Mouse (Mus musculus): ENCODE results near the gene Dguok. TPM values are rescaled to one million over a fixed set of nuclear protein-coding genes. Genes with fewer than 3 reads are reported as not detected.

Dguok gene
- polyA plus RNA-seq, 1 experiment: 53.9 TPM

DNA sequence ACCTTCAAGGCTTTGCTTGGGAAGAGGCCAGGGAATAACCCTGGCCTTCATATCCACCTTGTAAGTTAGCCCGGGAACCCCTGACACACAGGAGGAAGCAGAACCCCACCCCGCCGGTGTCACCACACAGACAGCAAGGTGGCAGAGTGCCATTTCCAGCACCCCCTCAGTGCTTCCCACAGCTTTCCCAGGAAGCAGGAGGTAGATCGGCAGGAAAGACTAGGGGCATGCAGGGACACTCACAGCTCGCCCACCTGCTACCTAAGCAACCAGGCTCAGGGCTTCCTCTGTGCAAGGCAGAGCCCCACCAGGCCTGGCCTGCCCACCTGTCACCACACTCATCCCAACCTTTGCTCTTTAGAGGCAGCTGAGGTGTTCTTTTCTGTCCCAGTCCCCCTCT is 67.0 kb downstream of the Dguok start:
- H3K4me1 ChIP-seq (ENCODE audit: control insufficient read depth, insufficient read depth, low read length): peaks cover 12% of the 10 kb centered on the region; the same call in 1 of the 2 replicates
- H3K27ac ChIP-seq (ENCODE audit: insufficient read depth, low read length): peak overlapping the region; percentile 49

DNA sequence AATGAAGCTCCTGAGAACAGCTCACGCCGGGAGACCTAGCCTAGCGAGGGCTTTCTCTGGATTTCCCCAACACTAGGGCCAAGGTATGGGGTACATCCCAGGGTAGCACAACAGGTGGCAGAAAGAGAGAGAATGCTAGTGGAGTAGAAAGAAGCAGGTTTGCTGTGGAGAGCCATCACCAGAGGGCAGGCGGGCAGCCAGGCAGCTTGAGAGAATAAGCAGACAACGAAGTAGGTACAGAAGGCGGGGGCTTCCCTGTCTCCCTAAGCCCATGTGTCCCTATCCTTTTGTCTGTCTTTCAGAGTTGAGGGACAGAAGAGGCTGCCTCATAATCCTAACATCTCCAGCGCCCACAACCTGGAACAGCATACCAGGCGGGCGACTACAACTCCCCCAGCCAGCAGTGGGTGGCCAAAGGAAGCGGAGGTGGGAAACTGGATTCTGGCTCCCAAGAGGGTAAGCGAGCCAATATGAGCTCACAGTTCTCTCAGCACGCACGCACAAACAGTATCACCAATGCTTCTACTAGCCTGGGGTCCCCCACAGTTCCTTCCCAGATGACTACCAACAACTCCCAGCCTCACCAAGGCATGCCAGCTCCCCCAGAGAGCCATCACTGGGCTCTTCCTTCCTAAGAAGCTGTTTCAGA is 67.5 kb downstream of the Dguok start:
- Histone ChIP-seq H3K4me3 (ENCODE audit: insufficient read depth, low read length) (peak overlapping the region; percentile 86), H3K27ac (ENCODE audit: insufficient read depth, low read length) (peak overlapping the region; percentile 49), H3K4me1 (ENCODE audit: control insufficient read depth, insufficient read depth, low read length) (peaks cover 12% of the 10 kb centered on the region; the same call in 1 of the 2 replicates)
- TF ChIP-seq CTCF (IDR thresholded peaks at IDR 0.05; ENCODE audit: extremely low read depth, insufficient read depth, low read length) (no peak), POLR2A (IDR thresholded peaks at IDR 0.05; ENCODE audit: extremely low read depth, insufficient read depth, low read length) (no peak)

More for the DNA sequence above, 67.0 kb downstream of the Dguok start:
- TF ChIP-seq CTCF (IDR thresholded peaks at IDR 0.05; ENCODE audit: extremely low read depth, insufficient read depth, low read length): no peak
- TF ChIP-seq POLR2A (IDR thresholded peaks at IDR 0.05; ENCODE audit: extremely low read depth, insufficient read depth, low read length): peak; percentile 27; the same call in 1 of the 2 replicates
- peak overlapping the region; percentile 86 for H3K4me3 ChIP-seq (ENCODE audit: insufficient read depth, low read length)

DNA sequence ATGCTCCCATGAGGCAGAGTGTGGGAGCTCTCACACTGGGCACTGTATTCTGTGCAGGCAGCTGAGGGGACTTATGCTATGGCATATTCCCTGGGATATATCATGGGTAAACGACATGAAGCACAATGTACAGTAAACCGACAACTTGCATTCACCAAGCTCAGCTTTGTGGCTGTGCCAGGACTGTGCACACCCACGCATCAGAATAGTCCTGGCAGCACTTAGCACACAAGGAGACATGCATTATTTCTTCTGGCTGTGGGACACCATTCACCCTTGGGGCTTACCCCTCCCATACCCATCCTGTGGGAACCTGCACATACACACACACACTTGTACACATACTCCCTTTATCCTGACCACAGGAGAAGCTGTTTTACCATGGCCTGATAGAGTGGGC is 68.2 kb downstream of the Dguok start:
- TF ChIP-seq POLR2A (IDR thresholded peaks at IDR 0.05; ENCODE audit: extremely low read depth, insufficient read depth, low read length) (no peak), CTCF (IDR thresholded peaks at IDR 0.05; ENCODE audit: extremely low read depth, insufficient read depth, low read length) (no peak)
- peak overlapping the region; percentile 86 for H3K4me3 ChIP-seq (ENCODE audit: insufficient read depth, low read length)
- peaks cover 11% of the 10 kb centered on the region for H3K4me1 ChIP-seq (ENCODE audit: control insufficient read depth, insufficient read depth, low read length)
- no peak overlapping the region for H3K27ac ChIP-seq (ENCODE audit: insufficient read depth, low read length)

DNA sequence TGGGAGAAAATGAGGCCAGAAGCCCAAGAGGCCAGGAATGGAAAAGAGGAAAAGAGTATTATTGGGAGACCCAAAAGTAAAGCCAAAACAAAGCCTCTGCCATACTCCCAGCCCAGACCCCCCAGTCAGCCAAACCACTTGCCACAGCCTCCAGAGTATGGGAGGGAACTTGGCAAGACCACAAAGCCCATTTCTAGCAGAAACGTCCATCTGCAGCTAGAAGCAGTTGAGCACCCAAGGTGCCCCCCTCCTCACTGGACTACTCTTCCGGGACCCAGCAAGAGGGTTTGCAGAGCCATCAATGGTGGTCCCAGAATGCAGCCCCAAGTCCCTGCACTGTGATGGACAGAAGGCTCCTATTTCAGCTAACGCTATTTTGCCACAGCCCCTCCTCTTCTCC is 69.0 kb downstream of the Dguok start:
- 0 out of 2 replicates have a peak overlapping the region, but pooled peaks have one; percentile 86 for H3K4me3 ChIP-seq (ENCODE audit: insufficient read depth, low read length)
- H3K27ac ChIP-seq (ENCODE audit: insufficient read depth, low read length): no peak overlapping the region
- TF ChIP-seq CTCF (IDR thresholded peaks at IDR 0.05; ENCODE audit: extremely low read depth, insufficient read depth, low read length) (no peak), POLR2A (IDR thresholded peaks at IDR 0.05; ENCODE audit: extremely low read depth, insufficient read depth, low read length) (no peak)
- peaks cover 11% of the 10 kb centered on the region for H3K4me1 ChIP-seq (ENCODE audit: control insufficient read depth, insufficient read depth, low read length)

DNA sequence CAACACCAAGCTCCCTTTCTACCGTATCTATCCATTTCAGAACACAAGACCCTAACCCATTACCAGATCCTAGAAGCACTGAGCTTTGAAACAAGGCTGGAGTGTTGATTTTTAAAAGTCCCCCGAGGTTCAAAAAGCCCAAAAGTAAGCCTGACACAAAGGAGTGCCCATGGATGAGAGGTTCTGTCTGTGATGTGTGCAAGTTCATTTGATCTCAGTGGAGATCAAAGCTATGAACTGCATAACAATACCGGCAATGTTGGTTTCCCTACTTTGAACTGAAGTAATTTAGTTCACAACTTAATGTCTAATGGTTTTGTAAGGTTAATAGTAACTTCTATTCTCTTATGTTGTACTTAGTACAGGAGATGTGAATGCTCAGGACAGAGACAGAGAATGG is 69.5 kb downstream of the Dguok start:
- peaks cover 15% of the 10 kb centered on the region for H3K4me1 ChIP-seq (ENCODE audit: control insufficient read depth, insufficient read depth, low read length)
- H3K27ac ChIP-seq (ENCODE audit: insufficient read depth, low read length): no peak overlapping the region
- H3K4me3 ChIP-seq (ENCODE audit: insufficient read depth, low read length): no peak overlapping the region
- TF ChIP-seq CTCF (IDR thresholded peaks at IDR 0.05; ENCODE audit: extremely low read depth, insufficient read depth, low read length): no peak
- no peak for TF ChIP-seq POLR2A (IDR thresholded peaks at IDR 0.05; ENCODE audit: extremely low read depth, insufficient read depth, low read length)

DNA sequence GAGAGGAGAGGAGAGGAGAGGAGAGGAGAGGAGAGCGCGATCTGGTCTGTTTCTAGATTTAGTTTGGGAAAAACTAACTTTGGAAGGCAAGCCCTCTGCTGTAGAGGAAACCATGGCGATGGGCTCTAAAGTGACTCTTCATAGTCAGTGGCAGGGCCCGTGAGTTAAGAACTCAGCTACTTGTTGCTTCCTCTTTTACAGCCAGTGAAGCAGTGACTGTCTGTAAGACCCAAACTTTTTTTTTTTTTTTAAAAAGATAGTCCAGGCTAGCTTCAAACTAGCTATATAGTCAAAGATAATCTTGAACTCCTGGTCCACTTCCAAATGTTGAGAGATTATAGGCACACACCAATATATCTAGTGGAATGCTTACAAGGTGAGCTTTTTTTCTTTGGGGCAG is 70.2 kb downstream of the Dguok start:
- Histone ChIP-seq H3K4me3 (ENCODE audit: insufficient read depth, low read length) (no peak overlapping the region), H3K4me1 (ENCODE audit: control insufficient read depth, insufficient read depth, low read length) (peaks cover 20% of the 10 kb centered on the region), H3K27ac (ENCODE audit: insufficient read depth, low read length) (no peak overlapping the region)
- TF ChIP-seq POLR2A (IDR thresholded peaks at IDR 0.05; ENCODE audit: extremely low read depth, insufficient read depth, low read length) (no peak), CTCF (IDR thresholded peaks at IDR 0.05; ENCODE audit: extremely low read depth, insufficient read depth, low read length) (no peak)

DNA sequence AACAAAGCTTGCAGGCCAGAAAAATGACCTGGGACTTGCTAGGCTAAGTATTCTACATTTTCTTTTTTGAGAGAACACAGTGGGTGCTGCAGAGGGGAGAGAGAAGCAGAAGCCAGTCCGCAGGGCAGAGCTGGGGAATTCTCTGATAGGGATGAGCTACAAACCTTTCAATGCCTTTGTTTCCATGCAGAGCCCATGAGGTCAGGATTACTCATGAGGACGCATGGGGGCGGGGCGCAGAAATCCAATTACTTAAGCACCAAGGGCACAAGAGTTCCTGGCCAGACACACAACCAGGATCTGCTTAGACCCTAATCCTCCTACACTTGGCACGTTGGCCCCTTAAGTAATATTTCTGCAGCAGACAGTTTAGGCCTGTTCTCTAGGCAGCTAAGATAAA is 71.6 kb downstream of the Dguok start:
- peaks cover 20% of the 10 kb centered on the region for H3K4me1 ChIP-seq (ENCODE audit: control insufficient read depth, insufficient read depth, low read length)
- TF ChIP-seq CTCF (IDR thresholded peaks at IDR 0.05; ENCODE audit: extremely low read depth, insufficient read depth, low read length): no peak
- TF ChIP-seq POLR2A (IDR thresholded peaks at IDR 0.05; ENCODE audit: extremely low read depth, insufficient read depth, low read length): no peak
- H3K27ac ChIP-seq (ENCODE audit: insufficient read depth, low read length): no peak overlapping the region
- H3K4me3 ChIP-seq (ENCODE audit: insufficient read depth, low read length): no peak overlapping the region

DNA sequence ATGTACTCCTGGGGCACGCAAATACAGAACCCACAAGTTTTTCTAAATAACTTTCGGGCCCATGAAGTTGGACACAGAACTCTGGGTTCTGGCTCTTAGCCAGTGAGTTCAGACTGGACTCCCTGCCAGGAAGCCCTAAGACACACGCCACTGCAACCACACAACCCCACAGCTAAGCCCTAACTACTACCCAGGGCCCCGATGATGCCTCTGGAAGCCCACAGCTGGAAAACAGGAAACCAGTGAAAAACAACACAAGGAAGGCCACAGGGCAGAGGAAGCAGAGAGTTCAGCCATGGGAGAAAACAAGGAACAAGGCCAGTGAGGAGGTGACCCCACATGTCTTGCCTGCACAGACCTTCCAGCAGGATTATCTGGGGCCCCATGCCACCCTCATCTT is 73.2 kb downstream of the Dguok start:
- no peak for TF ChIP-seq CTCF (IDR thresholded peaks at IDR 0.05; ENCODE audit: extremely low read depth, insufficient read depth, low read length)
- TF ChIP-seq POLR2A (IDR thresholded peaks at IDR 0.05; ENCODE audit: extremely low read depth, insufficient read depth, low read length): no peak
- H3K4me1 ChIP-seq (ENCODE audit: control insufficient read depth, insufficient read depth, low read length): peaks cover 19% of the 10 kb centered on the region
- no peak overlapping the region for H3K27ac ChIP-seq (ENCODE audit: insufficient read depth, low read length)
- H3K4me3 ChIP-seq (ENCODE audit: insufficient read depth, low read length): no peak overlapping the region

DNA sequence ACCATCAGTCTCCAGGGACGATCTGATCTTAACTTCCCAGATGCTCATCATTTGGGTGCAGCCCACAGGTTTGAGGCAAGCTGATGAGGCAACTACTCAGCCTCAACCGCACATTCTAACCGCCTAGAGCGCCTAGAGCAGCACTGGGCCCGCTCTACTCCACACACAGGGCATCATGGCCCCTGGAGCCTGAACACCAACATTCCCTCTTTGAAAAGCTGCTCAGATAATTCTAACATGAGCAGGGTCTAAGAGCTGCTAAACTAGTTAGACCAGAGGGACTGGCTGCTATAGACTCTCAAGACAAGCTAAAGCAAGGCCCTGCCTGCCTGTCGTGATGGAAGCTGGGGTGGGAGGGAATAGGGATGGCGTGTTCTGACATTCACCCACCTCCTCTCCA is 73.8 kb downstream of the Dguok start:
- Histone ChIP-seq H3K27ac (ENCODE audit: insufficient read depth, low read length) (no peak overlapping the region), H3K4me3 (ENCODE audit: insufficient read depth, low read length) (no peak overlapping the region), H3K4me1 (ENCODE audit: control insufficient read depth, insufficient read depth, low read length) (peaks cover 23% of the 10 kb centered on the region)
- TF ChIP-seq POLR2A (IDR thresholded peaks at IDR 0.05; ENCODE audit: extremely low read depth, insufficient read depth, low read length): no peak
- no peak for TF ChIP-seq CTCF (IDR thresholded peaks at IDR 0.05; ENCODE audit: extremely low read depth, insufficient read depth, low read length)

Other genes with a start within 250 kb of the Dguok start
- gene Mthfd2, start 181.1 kb downstream of the Dguok start, polyA plus RNA-seq (2012; rRNA removed): 6.4 and 7.6 TPM in 2 replicates
- 16.2 and 18.6 TPM in 2 replicates for gene Mob1a, start 181.0 kb downstream of the Dguok start, polyA plus RNA-seq (2012; rRNA removed)
- gene Bola3, start 157.8 kb downstream of the Dguok start, polyA plus RNA-seq (2012; rRNA removed): 60.8 and 62.6 TPM in 2 replicates
- gene Tet3, start 47.9 kb downstream of the Dguok start, polyA plus RNA-seq (2012; rRNA removed): 16.6 TPM in 2 replicates
- gene Actg2, start 29.3 kb upstream of the Dguok start, polyA plus RNA-seq (2012; rRNA removed): 0.79 and 1.9 TPM in 2 replicates
- 36.4 and 37.4 TPM in 2 replicates for gene Stambp, start 65.8 kb upstream of the Dguok start, polyA plus RNA-seq (2012; rRNA removed)
- gene Clec4f, start 149.2 kb upstream of the Dguok start, polyA plus RNA-seq (2012; rRNA removed): not detected in 2 replicates
- not detected in 2 replicates for gene Cd207, start 170.9 kb upstream of the Dguok start, polyA plus RNA-seq (2012; rRNA removed)
- not detected in 2 replicates for gene Vax2, start 204.3 kb upstream of the Dguok start, polyA plus RNA-seq (2012; rRNA removed)
- not detected in 2 replicates for gene Atp6v1b1, start 236.0 kb upstream of the Dguok start, polyA plus RNA-seq (2012; rRNA removed)

Data from cortical plate, adult 2 months (tissue).